Mouse (Mus musculus): ENCODE results near the gene Gm8369. TPM values are rescaled to one million over a fixed set of nuclear protein-coding genes. Genes with fewer than 3 reads are reported as not detected.
"Not testable (repeated sequence)": the region's sequence is repeated elsewhere in the genome, so short reads cannot be mapped to it uniquely, and the experiment has no call there.

Gm8369 gene
- 1 to 10 TPM in 1 of 2 experiments, not detected in 1; 1.1 TPM for total RNA-seq (2021)

DNA sequence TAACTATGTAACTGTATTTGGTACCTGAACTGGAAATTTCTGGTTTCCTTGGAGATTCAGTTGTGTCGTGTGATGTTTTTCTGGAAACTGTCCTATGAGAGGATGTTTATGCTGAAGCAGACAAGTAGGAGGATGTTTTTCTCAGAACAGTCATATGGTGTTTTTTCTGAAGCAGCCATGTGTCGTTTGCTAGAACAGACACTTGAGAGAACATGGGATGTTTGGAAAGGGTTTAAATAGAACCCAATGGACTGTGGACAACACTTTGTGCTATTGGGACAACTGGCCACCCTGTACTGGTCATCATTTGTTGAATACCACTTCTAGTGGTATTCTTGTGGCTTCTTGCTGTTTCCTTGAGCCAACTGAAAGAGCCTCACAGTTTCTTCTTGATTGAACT lies at the start of gene Gm8369:
Gene Gm8369 (plus strand): TSS at position 193 of the 400 bp plus-strand sequence.
- intact Hi-C loops (cut with DNase I) = no loop called here
- DNase-seq = no peak

DNA sequence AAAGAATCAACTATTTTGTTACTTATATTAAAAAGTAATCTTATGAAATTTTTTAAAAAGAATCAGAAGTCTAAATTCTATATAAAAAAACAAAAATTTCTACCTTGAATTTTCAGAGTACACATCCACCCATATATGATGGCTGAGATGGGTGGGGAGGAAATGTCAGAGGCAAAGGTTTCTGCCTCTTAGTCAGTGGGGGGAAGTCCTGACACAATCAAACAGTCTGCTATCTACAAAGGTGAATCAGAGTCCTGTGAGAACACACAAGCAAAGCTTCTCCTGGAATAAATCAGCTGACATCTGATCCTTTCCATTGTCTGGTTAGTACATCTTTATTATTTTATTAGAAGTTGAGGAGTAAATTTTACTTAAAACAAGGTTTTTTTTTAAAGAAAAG lies 42.4 kb upstream of the Gm8369 start, which contains the start of gene Ms4a4b:
Gene Ms4a4b (plus strand): TSS at position 216 of the 400 bp plus-strand sequence.
- intact Hi-C loops (cut with DNase I) = no loop called here
- DNase-seq = no peak

DNA sequence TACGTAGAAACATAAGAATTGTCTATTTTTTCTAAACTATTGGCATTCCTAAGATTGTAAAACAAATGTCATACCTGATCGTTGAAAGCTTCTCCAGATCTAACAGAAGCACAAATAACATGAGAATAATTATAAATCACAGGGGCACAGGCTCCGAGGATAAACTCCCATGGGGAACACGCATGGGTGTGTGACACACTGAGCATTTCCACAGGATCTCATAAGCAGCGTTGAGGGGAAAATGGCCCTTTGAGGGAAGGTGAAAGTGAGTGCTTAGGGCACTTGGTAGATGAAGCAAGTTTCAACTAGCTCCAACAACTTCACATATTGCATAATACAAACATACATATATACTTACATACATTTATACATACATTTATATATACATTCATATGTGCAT lies 41.8 kb upstream of the Gm8369 start:
- intact Hi-C loops (cut with DNase I) = no loop called here
- no peak for DNase-seq

DNA sequence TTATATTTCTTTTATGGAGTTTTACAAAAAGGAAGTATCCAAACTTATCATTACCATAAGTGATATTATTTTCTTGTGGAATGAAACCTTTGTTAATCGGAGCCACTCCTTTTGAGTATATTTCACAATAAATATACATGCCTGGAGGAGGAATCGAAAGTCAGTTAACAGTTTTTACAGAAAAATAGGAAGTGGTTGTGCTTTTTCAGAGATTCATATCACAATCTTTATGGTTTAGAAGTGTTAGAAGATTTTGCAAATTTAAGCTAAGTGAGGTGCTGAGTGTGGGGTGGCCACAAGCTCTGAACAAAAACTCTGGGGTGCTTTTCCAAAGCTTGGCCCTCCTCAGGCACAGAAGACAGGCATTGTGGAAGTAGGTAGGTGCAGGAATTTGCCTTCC lies 38.5 kb upstream of the Gm8369 start:
- intact Hi-C loops (cut with DNase I) = no loop called here

DNA sequence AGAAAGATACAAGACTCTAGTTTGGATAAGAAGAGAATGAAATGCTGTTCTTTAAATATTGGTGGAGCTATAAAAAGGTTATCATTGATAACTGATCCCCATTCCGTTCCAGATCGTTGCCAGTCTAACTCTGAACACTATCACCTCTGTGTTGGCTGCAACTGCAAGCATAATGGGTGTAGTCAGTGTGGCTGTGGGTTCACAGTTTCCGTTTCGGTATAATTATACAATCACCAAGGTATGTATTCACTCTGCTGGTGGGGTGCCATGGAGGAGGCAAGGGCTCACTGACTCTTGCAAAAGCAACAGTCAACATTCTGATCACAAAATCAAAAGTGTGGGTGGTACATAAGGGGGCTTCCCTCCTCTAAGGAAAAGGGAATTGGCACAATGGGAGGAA lies 26.7 kb upstream of the Gm8369 start:
- intact Hi-C loops (cut with DNase I); DNase-seq: not testable (repeated sequence)

More for the DNA sequence above, 38.5 kb upstream of the Gm8369 start:
- DNase-seq = no peak

DNA sequence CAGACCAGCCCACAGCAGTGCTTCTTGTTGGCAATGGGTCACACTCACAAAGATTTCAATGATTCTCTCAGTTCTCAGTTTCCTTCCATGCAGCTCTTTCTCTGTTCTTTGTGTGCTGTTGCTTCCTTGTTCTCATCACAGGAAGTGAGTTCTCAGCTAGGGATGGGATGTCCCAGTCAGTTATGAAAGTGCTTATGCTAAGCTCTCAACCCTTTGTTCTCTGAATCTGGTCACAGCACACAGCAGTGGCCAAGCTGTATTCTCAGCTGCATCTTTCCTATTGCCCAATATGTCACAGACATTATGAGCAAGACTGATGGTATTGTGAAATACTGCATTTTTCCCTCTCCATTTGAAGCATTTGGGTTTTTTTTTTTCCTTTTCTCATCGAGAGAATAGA lies 20.9 kb upstream of the Gm8369 start:
- DNase-seq; intact Hi-C loops (cut with DNase I): not testable (repeated sequence)

DNA sequence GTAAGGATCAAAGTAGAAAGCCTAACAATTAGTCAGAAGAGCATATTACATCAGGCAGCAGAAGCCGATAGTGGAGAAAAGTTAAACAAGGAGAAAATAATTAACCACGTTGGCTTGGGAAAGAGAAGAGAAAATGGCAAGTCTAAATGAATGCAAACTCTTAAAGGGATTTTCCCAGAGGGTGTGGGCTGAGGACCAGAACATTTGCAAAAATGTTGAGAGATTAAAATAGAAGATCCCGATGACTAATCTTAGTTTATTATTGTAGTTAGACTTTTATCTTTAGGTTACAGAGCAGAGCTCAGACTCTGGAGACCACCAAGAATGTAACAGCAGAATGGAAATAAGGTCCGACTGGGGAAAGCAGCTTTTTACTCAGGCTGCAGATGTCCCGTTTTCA lies 19.3 kb upstream of the Gm8369 start:
- intact Hi-C loops (cut with DNase I) = no loop called here
- no peak for DNase-seq

DNA sequence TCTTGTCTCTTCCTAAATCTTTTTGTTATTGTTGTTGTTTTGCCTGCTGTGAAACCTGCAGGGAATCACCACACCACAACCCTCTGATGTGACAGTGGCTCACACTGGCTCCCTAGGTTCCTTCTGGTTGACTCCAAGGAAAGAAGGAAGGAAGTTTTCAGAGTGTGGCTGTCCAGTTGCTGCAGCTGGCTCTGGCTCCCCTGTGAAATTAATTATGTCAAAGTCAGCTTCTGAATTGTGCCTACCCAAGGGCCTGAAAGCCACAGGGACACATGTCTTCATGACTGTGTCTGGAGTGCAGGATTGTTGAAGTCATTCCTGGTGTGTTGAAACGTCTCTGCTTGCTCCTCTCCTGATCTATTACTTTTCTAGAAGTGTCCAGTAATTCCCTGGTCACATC lies 17.4 kb upstream of the Gm8369 start:
- DNase-seq; intact Hi-C loops (cut with DNase I): not testable (repeated sequence)

DNA sequence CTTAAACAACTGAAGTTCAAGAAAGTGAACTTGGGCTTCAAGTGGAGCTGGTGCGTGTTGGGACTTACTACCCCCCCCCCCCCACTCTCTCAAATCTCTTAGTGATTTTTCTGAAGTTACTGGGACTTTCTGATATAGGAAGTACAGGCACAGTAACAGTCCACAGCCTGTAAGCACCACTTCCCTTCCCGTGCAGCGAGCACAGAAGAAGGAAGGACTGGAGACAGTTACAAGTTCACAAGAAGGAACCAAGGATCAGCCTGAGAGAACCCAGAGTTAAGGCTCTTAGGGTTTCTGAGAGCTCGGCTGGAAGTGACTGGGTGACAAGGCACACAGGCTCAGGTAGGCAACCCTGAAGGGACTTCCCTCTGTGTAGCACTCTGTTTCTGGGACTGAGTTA lies 16.5 kb upstream of the Gm8369 start, which contains the start of gene Ms4a6c:
Gene Ms4a6c (plus strand): TSS at position 152 of the 400 bp plus-strand sequence.
- intact Hi-C loops (cut with DNase I); DNase-seq: not testable (repeated sequence)

DNA sequence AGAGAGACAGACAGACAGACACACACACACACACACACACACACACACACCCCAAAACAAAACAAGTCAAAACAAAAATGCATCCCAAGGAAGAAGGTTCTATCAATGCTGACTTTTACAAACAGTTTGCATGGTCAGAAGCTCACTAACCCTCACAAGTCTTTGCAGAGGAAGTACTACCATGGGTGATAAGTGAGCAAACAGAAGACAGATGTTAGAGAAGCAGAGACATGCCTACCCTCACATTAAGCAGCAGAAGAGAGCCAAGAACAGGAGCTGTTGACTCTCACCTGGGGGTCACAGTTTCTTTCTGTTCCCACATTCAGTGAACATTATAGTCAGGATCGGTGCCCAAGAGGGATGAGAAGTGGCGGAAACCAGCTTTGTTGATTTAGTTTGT lies 6.0 kb upstream of the Gm8369 start:
- intact Hi-C loops (cut with DNase I) = no loop called here

DNA sequence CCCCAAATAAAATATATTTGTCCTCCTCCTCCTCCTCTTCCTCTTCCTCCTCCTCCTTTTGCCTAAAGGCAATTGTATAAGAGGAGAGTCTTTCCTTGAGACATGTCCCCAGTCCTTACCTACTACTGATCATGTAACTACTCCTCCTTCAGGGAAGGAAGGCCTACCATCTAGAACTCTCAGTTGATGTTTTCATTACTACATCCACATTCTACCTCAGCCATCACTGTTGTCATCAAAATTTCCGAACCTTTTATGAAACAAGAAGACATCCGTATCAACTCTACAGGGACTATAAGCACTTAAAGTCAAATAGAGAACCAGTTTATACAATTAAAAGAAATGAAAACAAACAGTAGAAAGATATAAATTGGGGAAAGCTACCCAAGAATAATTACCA lies 3.1 kb upstream of the Gm8369 start:
- intact Hi-C loops (cut with DNase I) = no loop called here

More for the DNA sequence above, 6.0 kb upstream of the Gm8369 start:
- DNase-seq = no peak

DNA sequence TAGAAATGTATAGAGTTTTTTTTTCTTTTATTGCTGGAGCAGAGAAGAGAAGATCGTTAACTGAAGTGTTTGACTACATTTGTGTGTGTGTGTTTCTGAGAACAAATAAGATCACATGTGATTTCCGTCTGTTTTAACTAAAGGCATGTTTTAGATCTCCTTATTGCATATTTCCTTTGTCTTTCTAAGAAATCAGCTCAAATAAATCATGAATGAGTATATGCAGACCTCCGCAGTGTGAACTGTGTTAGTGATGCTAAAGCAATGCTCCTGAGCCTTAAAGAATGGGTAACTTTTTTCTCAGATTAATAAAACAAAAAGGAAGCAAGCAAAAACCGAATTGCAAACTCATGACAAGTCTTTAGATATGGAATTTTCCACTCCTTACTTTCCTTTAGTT lies 1.8 kb upstream of the Gm8369 start:
- no peak for DNase-seq

More for the DNA sequence above, 3.1 kb upstream of the Gm8369 start:
- DNase-seq = no peak

DNA sequence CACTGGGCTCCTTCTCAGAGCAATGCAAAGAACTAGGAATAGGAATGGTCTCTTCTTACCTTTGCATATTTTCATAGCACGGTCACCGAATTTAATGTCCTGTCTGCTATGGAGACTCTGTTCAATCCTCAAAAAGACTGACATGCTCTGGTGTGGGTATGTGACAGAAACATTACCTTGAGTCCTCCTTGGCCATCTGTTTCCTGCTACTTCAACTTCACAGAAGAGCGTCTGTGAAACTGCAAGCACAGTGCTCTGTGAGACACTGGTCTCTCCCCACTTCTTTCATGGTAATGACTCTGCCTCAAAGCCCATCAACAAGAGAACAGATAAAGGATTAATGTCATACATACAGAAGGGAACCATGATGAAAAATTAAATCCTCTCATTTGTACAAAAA lies 1.4 kb upstream of the Gm8369 start:
- intact Hi-C loops (cut with DNase I) = no loop called here

More for the DNA sequence above, 1.8 kb upstream of the Gm8369 start:
- intact Hi-C loops (cut with DNase I) = no loop called here

DNA sequence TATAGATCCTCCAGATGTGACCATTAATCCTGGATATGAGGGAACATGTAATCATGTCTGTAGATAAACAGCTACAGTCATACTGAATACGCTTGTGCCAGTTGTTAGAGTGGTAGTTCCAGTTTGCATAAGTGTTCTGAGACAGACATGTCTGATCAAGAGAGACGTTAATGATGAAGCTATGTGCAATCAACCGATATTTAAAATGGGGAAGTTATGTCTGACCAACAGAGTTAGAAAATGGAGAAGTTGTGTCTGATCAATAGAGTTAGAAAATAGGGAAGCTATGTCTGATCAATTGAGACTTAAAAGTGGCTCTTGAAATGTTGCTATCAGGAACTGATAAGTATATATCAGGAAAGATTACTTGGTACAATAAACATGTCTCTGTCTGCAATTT lies 472 bp upstream of the Gm8369 start:
- DNase-seq = no peak
- intact Hi-C loops (cut with DNase I) = no loop called here

More for the DNA sequence above, 1.4 kb upstream of the Gm8369 start:
- no peak for DNase-seq

DNA sequence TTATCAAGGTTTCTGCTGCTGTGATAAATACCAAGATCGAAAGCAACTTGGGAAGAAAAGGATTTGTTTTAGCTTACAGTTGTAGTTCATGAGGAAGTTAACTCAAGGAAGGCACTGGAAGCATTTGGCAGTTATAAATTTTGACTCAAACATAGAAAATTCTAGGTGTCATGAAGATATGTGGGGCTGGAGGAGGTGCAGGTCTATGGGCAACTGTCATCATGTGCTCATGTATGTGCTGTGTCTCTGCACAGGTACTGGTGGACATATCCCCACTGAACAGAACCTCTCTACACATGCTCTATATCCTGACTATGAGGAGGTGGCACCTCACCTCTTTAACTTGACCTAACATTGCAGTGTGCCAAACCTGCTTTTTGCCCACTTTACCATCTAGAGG lies 861 bp downstream of the Gm8369 start:
- intact Hi-C loops (cut with DNase I) = no loop called here
- no peak for DNase-seq

DNA sequence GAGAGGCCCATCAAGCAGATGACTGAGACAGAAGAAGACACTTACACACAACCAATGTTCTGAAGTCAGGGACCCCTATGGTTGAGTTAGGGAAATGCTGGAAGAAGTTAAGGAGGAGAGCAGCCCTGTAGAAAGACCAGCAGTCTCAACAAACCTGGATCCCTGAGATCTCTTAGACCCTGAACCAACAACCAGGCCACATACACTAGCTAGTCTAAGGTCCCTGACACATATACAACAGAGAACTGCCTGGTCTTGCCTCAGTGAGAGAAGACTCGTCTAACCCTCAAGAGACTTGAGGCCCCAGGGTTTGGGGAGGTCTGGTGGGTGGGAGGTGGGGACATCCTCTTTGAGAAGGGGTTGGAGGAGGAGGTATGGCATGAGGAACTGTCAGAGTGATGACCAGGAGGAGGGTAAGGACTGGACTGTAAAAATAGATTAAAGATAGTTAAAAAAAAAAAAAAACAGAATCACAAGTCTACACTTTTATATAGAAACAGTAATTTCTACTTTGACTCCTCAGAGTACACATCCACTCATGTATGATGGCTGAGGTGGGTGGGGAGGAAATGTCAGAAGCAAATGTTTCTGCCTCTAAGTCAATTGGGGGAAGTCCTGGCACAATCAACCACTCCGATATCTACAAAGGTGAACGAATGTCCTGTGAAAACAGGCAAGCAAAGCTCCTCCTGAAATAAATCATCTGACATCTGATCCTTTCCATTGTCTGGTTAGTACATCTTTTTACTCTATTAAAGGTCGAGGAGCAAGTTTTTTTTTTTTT lies 5.9 kb downstream of the Gm8369 start:
- no peak for DNase-seq
- intact Hi-C loops (cut with DNase I) = no loop called here

DNA sequence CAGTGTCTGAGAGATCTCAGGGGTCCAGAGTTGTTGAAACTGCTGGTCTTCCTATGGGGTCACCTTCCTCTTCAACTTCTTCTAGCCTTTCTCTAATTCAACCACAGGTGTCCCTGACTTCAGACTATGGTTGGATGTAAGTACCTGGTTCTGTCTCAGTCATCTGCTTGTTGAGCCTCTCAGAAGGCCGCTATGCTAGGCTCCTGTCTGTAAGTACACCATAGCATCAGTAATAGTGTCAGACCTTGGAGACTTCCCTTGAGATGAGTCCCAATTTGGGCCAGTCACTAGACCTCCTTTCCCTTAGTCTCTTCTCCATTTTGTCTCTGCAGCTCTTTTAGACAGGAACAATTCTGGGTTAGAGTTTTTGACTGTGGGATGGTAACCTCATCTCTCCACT lies 6.9 kb downstream of the Gm8369 start:
- intact Hi-C loops (cut with DNase I) = no loop called here
- no peak for DNase-seq

DNA sequence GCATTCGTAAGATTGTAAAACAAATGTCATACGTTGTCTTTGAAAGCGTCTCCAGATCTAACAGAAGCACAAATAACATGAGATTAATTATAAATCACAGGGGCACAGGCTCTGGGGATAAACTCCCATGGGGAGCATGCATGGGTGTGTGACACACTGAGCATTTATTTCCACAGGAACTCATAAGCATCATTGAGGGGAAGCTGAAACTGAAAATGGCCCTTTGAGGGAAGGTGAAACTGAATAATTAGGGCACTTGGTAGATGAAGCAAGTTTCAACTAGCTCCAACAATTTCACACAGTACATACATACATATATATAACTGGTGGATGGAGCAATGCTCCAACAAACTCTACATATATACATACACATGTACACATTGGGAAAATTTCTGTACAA lies 8.8 kb downstream of the Gm8369 start:
- intact Hi-C loops (cut with DNase I) = no loop called here
- DNase-seq = no peak

DNA sequence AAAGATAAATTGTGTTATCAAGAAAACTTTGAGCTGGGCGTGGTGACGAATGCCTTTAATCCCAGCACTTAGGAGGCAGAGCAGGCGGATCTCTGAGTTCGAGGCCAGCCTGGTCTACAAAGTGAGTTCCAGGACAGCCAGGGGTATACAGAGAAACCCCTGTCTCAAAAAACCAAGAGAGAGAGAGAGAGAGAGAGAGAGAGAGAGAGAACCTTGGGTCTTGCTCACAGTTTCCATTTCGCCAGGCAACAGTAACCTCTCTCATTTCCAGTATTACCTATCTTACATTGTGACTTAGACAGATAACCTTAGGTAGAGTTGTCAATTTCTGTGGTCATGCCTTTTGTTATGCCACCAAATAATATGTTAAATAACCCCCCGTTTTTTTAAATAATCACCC lies 10.6 kb downstream of the Gm8369 start:
- DNase-seq = no peak
- intact Hi-C loops (cut with DNase I) = no loop called here

DNA sequence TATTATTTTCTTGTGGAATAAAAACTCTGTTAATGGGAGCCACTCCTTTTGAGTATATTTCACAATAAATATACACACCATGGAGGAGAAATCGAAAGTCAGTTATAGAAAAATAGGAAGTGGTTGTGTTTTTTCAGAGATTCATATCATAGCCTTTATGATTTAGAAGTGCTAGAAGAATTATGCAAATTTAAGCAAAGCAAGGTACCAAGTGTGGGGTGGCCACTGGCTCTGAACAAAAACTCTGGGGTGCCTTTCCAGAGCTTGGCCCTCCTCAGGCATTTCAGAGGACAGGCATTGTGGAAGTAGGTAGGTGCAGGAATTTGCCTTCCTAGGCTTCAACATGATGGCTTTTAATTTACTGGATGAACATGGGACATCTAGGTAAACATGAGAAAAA lies 11.6 kb downstream of the Gm8369 start:
- DNase-seq; intact Hi-C loops (cut with DNase I): not testable (repeated sequence)

DNA sequence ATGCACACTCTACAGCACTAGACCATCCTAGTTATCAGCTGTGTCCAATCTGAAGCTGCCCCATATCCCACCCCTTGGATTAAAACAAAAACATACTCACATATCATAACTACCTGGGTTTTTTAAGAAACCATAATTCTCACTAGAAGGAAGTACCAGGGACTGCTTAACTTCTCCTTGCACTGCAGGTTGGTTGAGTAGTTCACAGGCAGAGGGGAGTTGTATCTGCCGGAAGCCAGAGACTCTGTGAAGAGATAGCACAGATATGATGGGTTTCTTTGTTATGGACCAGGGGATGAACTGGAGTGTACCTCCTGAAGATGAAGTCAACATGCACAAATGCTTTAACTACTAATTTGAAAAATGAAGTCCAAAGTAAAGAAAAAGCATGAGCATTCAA lies 15.1 kb downstream of the Gm8369 start:
- no peak for DNase-seq
- intact Hi-C loops (cut with DNase I) = no loop called here

DNA sequence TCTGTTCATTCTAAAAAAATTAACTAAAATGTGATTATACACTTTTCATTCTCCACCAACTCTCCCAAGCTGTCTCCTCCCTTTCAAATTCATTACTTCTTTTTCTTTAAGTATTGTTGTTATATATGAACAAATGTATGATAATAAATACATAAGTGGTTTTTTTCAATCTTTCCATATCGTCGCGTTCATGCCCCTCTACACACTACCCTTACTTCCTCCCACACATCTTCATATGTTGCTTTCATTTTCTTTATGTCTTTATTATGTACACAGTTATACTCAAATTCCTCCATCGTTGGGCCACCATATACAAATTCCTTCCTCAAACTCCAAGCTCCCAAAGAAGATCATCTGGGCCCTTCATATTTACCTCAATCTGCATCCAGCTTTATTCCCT lies 15.6 kb downstream of the Gm8369 start:
- no peak for DNase-seq
- intact Hi-C loops (cut with DNase I) = no loop called here

Data from heart, postnatal 36 days (tissue).